Comparison of ENCODE assay signal across 17 mouse cellular contexts in the genomic region with DNA sequence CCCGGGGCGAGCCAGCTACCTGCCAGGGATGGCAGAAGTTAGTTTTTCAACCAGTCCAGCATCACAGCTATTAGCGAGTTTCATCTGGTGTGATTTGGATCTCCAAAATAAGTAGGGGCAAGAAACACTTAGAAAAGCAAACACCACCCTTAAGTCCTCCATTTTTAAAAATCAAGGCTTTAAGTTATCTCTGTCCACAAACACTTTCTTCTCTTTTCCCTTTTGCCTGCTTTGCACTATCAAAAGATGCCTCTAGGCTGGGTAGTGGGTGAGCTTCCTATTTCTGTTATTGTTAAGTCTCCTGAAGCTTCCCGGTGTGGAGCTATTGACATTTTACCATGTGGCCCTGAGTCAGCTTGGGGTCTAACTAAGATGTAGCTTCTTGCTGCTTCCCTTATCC. TPM values are rescaled to one million over a fixed set of nuclear protein-coding genes. Genes with fewer than 3 reads are reported as not detected.
DNase-seq lines count a peak whose midpoint lies in the region; ATAC-seq lines count a peak whose summit lies in the region.
"Had no signal": no experiment of that assay in that cellular context is flagged by ENCODE, and none has a peak within 500 bp of the region (broad histone marks: within the 10 kb centered on the region; RNA-seq: fewer than 3 reads in every experiment).

No protein-coding gene starts in this region.

- 1% methylated on average over 4 of the region's 4 CpGs for WGBS in kidney, embryonic 15.5 days
- WGBS in hindbrain, embryonic 10.5 days: 0% methylated on average over 4 of the region's 4 CpGs
- 8% methylated on average over 4 of the region's 4 CpGs for WGBS in limb, embryonic 15.5 days
- 2% methylated on average over 4 of the region's 4 CpGs for WGBS in neural tube, embryonic 14.5 days

- 0 out of 2 replicates have a peak overlapping the region, but pooled peaks have one; percentile 31 for H3K9ac ChIP-seq in kidney, embryonic 15.5 days
- H3K9ac ChIP-seq in limb, embryonic 15.5 days: 0 out of 2 replicates have a peak overlapping the region, but pooled peaks have one; percentile 7
- peak overlapping the region; percentile 16; the same call in 1 of the 2 replicates for H3K9ac ChIP-seq in neural tube, embryonic 14.5 days (replicated peaks; ENCODE audit: low read depth, low read length)
- H3K9ac ChIP-seq: heart, embryonic 15.5 days had no signal

- DNase-seq in kidney, postnatal 4 days: no peak
- DNase-seq in hindbrain, embryonic 10.5 days (ENCODE audit: low spot score): no peak
- no peak for DNase-seq in urinary bladder, postnatal 14 days (ENCODE audit: low spot score)
- DNase-seq in adrenal gland, postnatal 36 days: no peak
- no peak for DNase-seq in adrenal gland, postnatal 4 days (ENCODE audit: low spot score in 2 of 2)
- DNase-seq: cerebellum, adult 11-12 months; gastrocnemius, postnatal 14 days; kidney, adult 11 months; lung, adult 18-20 months; thymus, postnatal 14 days had no signal

- H3K4me1 ChIP-seq in kidney, embryonic 15.5 days: peaks cover 13% of the 10 kb centered on the region
- H3K4me1 ChIP-seq in hindbrain, embryonic 10.5 days (replicated peaks): peaks cover 14% of the 10 kb centered on the region; the same call in 1 of the 2 replicates
- peaks cover 10% of the 10 kb centered on the region; the same call in 1 of the 2 replicates for H3K4me1 ChIP-seq in limb, embryonic 15.5 days
- no peaks in the 10 kb centered on the region; the same call in 1 of the 2 replicates for H3K4me1 ChIP-seq in neural tube, embryonic 14.5 days (ENCODE audit: control insufficient read depth, insufficient read depth, low read length)

- H3K9me3 ChIP-seq in kidney, embryonic 15.5 days (replicated peaks): no peaks in the 10 kb centered on the region
- no peaks in the 10 kb centered on the region for H3K9me3 ChIP-seq in hindbrain, embryonic 10.5 days
- H3K9me3 ChIP-seq in limb, embryonic 15.5 days: no peaks in the 10 kb centered on the region
- H3K9me3 ChIP-seq in neural tube, embryonic 14.5 days (ENCODE audit: control insufficient read depth, low read length): no peaks in the 10 kb centered on the region
- H3K9me3 ChIP-seq: heart, embryonic 15.5 days had no signal

- no peak for ATAC-seq in kidney, embryonic 15.5 days (replicated peaks; ENCODE audit: low FRiP score)
- no peak for ATAC-seq in limb, embryonic 15.5 days (ENCODE audit: insufficient number of reproducible peaks, low FRiP score, low TSS enrichment, low read depth)
- no peak for ATAC-seq in neural tube, embryonic 14.5 days (ENCODE audit: low read depth)
- ATAC-seq: CD4-positive, CD25-positive, alpha-beta regulatory T cell, adult 4 months had no signal

- peak overlapping the region; percentile 46 for H3K4me3 ChIP-seq in kidney, embryonic 15.5 days (replicated peaks)
- peak overlapping the region; percentile 46 for H3K4me3 ChIP-seq in hindbrain, embryonic 10.5 days
- H3K4me3 ChIP-seq in limb, embryonic 15.5 days: peak overlapping the region; percentile 45
- H3K4me3 ChIP-seq in neural tube, embryonic 14.5 days (ENCODE audit: low read depth, low read length): peak overlapping the region; percentile 26
- H3K4me3 ChIP-seq: heart, embryonic 15.5 days; megakaryocyte, embryonic 14.5 days had no signal

- peaks cover 93% of the 10 kb centered on the region for H3K27me3 ChIP-seq in kidney, embryonic 15.5 days
- H3K27me3 ChIP-seq in hindbrain, embryonic 10.5 days (ENCODE audit: insufficient read depth, poor library complexity, severe bottlenecking): peaks cover 100% of the 10 kb centered on the region
- peaks cover 65% of the 10 kb centered on the region for H3K27me3 ChIP-seq in limb, embryonic 15.5 days
- peaks cover 29% of the 10 kb centered on the region for H3K27me3 ChIP-seq in neural tube, embryonic 14.5 days (ENCODE audit: control insufficient read depth, insufficient read depth, low read length)

- H3K4me2 ChIP-seq in kidney, embryonic 15.5 days: peak overlapping the region; percentile 35
- H3K4me2 ChIP-seq in limb, embryonic 15.5 days: peak overlapping the region; percentile 22; the same call in 1 of the 2 replicates
- peak overlapping the region; percentile 18; the same call in 1 of the 2 replicates for H3K4me2 ChIP-seq in neural tube, embryonic 14.5 days (ENCODE audit: low read depth, low read length)
- H3K4me2 ChIP-seq: heart, embryonic 15.5 days had no signal

- no peaks in the 10 kb centered on the region for H3K36me3 ChIP-seq in kidney, embryonic 15.5 days
- no peaks in the 10 kb centered on the region for H3K36me3 ChIP-seq in hindbrain, embryonic 10.5 days
- H3K36me3 ChIP-seq in limb, embryonic 15.5 days: no peaks in the 10 kb centered on the region
- H3K36me3 ChIP-seq in neural tube, embryonic 14.5 days (ENCODE audit: control insufficient read depth, insufficient read depth, low read length): no peaks in the 10 kb centered on the region
- H3K36me3 ChIP-seq: heart, embryonic 15.5 days had no signal

- 0 out of 2 replicates have a peak overlapping the region, but pooled peaks have one; percentile 27 for H3K27ac ChIP-seq in kidney, embryonic 15.5 days
- peak overlapping the region; percentile 56; the same call in 1 of the 2 replicates for H3K27ac ChIP-seq in hindbrain, embryonic 10.5 days
- peak overlapping the region; percentile 73 for H3K27ac ChIP-seq in limb, embryonic 15.5 days
- H3K27ac ChIP-seq in neural tube, embryonic 14.5 days (ENCODE audit: low read depth, low read length): no peak overlapping the region
- H3K27ac ChIP-seq: heart, embryonic 15.5 days had no signal

RNA-seq across cellular contexts. Expression of a gene that starts 4.5 kb away (rescaled TPM):
- polyA plus RNA-seq in kidney, embryonic 15.5 days (2015; fragmentation: Nextera tagmentation; extraction: Ambion mirVana): 55.7 and 57.6 TPM in 2 replicates
- polyA plus RNA-seq in hindbrain, embryonic 10.5 days (2016; fragmentation: Nextera tagmentation; extraction: Ambion mirVana): 38.6 and 81.5 TPM in 2 replicates
- polyA plus RNA-seq in limb, embryonic 15.5 days (2015; fragmentation: Nextera tagmentation; extraction: Ambion mirVana): 57.8 and 59.6 TPM in 2 replicates
- polyA plus RNA-seq in neural tube, embryonic 14.5 days (2014; fragmentation: Nextera tagmentation; extraction: Ambion mirVana): 49.2 and 51.8 TPM in 2 replicates
- total RNA-seq in adrenal gland, postnatal 36 days (2021): 1 to 10 TPM; 5.7 to 6.8 TPM
- total RNA-seq in adrenal gland, postnatal 4 days (2021): 10 to 100 TPM; 20.3 to 29.9 TPM
- total RNA-seq: gastrocnemius, postnatal 14 days had no signal
- polyA plus RNA-seq: spleen, adult 2 months had no signal
